In the genomic region with DNA sequence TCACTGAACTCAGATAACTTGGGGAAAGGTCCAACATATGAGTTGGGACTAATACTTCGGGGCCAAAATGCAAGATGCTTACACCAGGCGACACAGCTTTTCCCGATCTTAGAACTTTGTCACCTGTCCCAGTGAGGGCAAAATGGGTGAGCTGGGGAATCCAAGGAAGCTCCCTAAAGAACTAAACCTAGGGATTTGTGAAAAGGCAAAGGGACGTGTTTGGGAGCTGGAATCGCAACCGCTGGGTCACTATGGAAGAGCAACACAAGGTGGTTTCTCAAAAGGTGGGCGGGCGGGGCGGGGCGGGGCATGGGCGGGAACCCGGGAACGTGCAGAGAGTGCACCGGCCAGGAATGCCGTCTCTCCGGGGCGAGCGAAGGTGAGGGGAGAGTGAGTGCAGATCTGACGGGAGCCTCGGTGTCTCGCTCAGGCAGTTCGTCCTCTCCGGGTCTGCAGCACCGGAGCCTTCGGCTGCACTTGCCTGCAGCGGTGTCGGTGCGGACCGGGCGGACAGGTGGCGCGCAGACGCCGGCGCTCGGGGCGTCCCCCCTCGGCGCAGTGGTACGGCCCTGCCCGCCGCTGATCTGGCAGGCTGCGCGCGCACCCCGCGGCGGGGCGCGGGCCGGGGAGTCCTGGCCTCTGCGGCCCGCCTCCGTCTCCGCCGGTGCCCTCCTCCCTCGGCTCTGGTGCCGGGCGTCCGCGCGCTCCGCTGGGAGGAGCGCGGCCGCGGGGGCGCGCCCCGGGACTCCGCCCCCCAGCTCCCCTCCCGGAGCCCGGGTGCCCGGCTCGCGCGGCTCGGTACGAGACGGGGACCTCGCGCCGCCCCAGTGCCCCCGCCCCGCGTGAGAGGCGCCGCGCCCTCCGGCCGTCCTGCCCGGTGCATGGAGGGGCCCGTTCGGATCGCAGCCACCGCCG, we compare ENCODE assay signal across 8 mouse cellular contexts. TPM values are rescaled to one million over a fixed set of nuclear protein-coding genes. Genes with fewer than 3 reads are reported as not detected.
DNase-seq lines count a peak whose midpoint lies in the region; ATAC-seq and TF ChIP-seq lines count a peak whose summit lies in the region.

A gene (plus strand): TSS at position 324 of the 915 bp plus-strand sequence.

- no peaks in the 10 kb centered on the region for H3K36me3 ChIP-seq in hindbrain, postnatal 0 days (ENCODE audit: insufficient read depth, low read length)
- H3K36me3 ChIP-seq in macrophage (ENCODE audit: inconsistent target), result no peaks in the 10 kb centered on the region

- peak within 1 kb of the TSS; percentile 71 for H3K4me2 ChIP-seq in hindbrain, postnatal 0 days (ENCODE audit: low read depth, low read length)

- no peaks in the 10 kb centered on the region for H3K79me2 ChIP-seq in macrophage (ENCODE audit: inconsistent target)

- H3K9ac ChIP-seq in hindbrain, postnatal 0 days (replicated peaks; ENCODE audit: low read length), result peak within 1 kb of the TSS; percentile 84

- peak within 1 kb of the TSS; percentile 86 for H3K27ac ChIP-seq in hindbrain, postnatal 0 days
- peak within 1 kb of the TSS; percentile 92 for H3K27ac ChIP-seq in left cerebral cortex, adult 2 months
- no peak within 1 kb of the TSS for H3K27ac ChIP-seq in macrophage

- intact Hi-C loops in left cerebral cortex, adult 2 months (cut with DNase I), result loop anchor here (5.0 kb wide), 2 partner anchors 116 to 139 kb away; no protein-coding TSS in a partner anchor

- no peaks in the 10 kb centered on the region for H3K9me3 ChIP-seq in hindbrain, postnatal 0 days (ENCODE audit: low read length)

- no peaks in the 10 kb centered on the region; the same call in 1 of the 2 replicates for H3K4me1 ChIP-seq in hindbrain, postnatal 0 days (ENCODE audit: insufficient read depth, low read length)

- ATAC-seq in common myeloid progenitor, adult 5-6 weeks (replicated peaks; ENCODE audit: low read depth, poor library complexity, severe bottlenecking), result peak; percentile 80
- peak; percentile 96 for ATAC-seq in hindbrain, postnatal 0 days

- TF ChIP-seq CTCF in hindbrain, postnatal 0 days (IDR thresholded peaks at IDR 0.05; ENCODE audit: low read depth), result no peak
- no peak; the same call in 1 of the 2 replicates for TF ChIP-seq CTCF in left cerebral cortex, adult 2 months (IDR thresholded peaks at IDR 0.05)

- peak within 1 kb of the TSS; percentile 81 for H3K4me3 ChIP-seq in hindbrain, postnatal 0 days (ENCODE audit: low read length)
- H3K4me3 ChIP-seq in left cerebral cortex, adult 2 months, result peak within 1 kb of the TSS; percentile 94
- peak within 1 kb of the TSS; percentile 18; the same call in 1 of the 2 replicates for H3K4me3 ChIP-seq in macrophage (ENCODE audit: inconsistent target)

- WGBS in hindbrain, postnatal 0 days, result 1% methylated on average over 46 of the region's 97 CpGs
- under 1% methylated on average over 67 of the region's 97 CpGs for WGBS in macrophage (ENCODE audit: missing documents)

- peak; percentile 90 for DNase-seq in adipocyte (ENCODE audit: low spot score)
- peak; percentile 85 to 91 for DNase-seq in gastrocnemius, adult 8-10 months (ENCODE audit: low spot score in 2 of 2)
- DNase-seq in hindbrain, postnatal 0 days (ENCODE audit: low spot score), result peak; percentile 93
- DNase-seq in left cerebral cortex, adult 2 months (ENCODE audit: extremely low spot score in 1 of 2, low spot score in 2 of 2), result peak; percentile 80 to 86
- peak; percentile 64 to 76 for DNase-seq in right cerebral cortex, adult 2 months (ENCODE audit: low spot score in 2 of 2)
- DNase-seq in urinary bladder, postnatal 14 days (ENCODE audit: low spot score), result peak; percentile 91

- peaks cover 12% of the 10 kb centered on the region; the same call in 1 of the 2 replicates for H3K27me3 ChIP-seq in hindbrain, postnatal 0 days (ENCODE audit: insufficient read depth, low read length)

RNA-seq across cellular contexts. Expression of the gene that starts here (rescaled TPM):
- total RNA-seq in common myeloid progenitor, adult 5-6 weeks (2017), result 0.39 and 1.4 TPM in 2 replicates
- total RNA-seq in gastrocnemius, adult 8-10 months (2022), result 10 to 100 TPM; 12.1 to 14.2 (median 13.1) TPM
- total RNA-seq in hindbrain, postnatal 0 days (2014; rRNA removed), result 10.6 and 11.1 TPM in 2 replicates
- 1.0 and 1.7 TPM in 2 replicates for polyA plus RNA-seq in hindbrain, postnatal 0 days (2015; fragmentation: Nextera tagmentation; extraction: Ambion mirVana)
- total RNA-seq in left cerebral cortex, adult 2 months (2021), result 1 to 10 TPM; 7.9 to 8.3 TPM
- total RNA-seq in macrophage (2018; cell fraction: chromatin; rRNA removed), result 1 to 10 TPM in 2 of 26 experiments, under 1 TPM in 18, not detected in 6; 0.10 to 7.3 (median 0.43) TPM
- total RNA-seq in macrophage (2018; cell fraction: cytosol; rRNA removed), result under 1 TPM; 0.03 to 0.49 (median 0.09) TPM
- total RNA-seq in macrophage (2018; cell fraction: nucleus; rRNA removed), result 1 to 10 TPM in 1 of 26 experiments, under 1 TPM in 23, not detected in 2; 0.06 to 1.5 (median 0.20) TPM
- 0.12 to 0.35 TPM (median 0.14 TPM) in 3 replicates for polyA plus RNA-seq in macrophage (2018)

Comparison
In these comparisons a context has a peak if more than half of its experiments do, and no peak if none do; other contexts are left out.
1. H3K4me3 ChIP-seq: peak in every context shown above with its lines; median percentile 94 in left cerebral cortex, adult 2 months; 81 in hindbrain, postnatal 0 days; 18 in macrophage.